24 mouse cellular contexts compared by ENCODE assay signal in the genomic region with DNA sequence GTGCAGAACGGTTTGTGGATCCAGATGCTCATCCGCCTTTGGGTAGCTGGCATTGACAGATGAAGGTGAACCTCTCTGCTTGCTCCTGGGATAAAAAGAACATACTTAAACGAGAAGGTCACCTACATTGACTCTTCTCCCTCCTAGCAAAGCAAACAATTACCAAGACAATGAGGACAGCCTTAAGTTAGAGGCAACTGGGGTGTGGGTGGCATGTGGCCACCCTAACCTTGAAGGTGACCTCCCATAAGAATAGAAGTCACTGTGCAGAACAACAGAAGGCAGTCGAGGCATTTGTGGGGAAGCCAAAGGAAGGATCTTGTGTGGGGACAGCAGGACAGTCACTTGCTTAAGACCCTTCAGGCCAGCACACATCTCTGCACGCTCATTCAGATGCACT.
"Had no signal": no experiment of that assay in that cellular context is flagged by ENCODE, and none has a peak within 500 bp of the region (broad histone marks: within the 10 kb centered on the region; RNA-seq: fewer than 3 reads in every experiment).

No protein-coding gene starts in this region.

- DNase-seq: gastrocnemius, postnatal 14 days; gastrocnemius, postnatal 36 days; heart, adult 18-20 months; heart, postnatal 10 days; heart, postnatal 36 days; kidney, adult 18-20 months; kidney, adult 8-10 months; kidney, postnatal 14 days; kidney, postnatal 36 days; layer of hippocampus, adult 9-11 months; layer of hippocampus, postnatal 36 days; left cerebral cortex, postnatal 4 days had no signal

- H3K9ac ChIP-seq: heart, embryonic 12.5 days; hindbrain, embryonic 13.5 days; hindbrain, embryonic 15.5 days; kidney, embryonic 15.5 days; limb, embryonic 13.5 days; limb, embryonic 15.5 days; liver, embryonic 12.5 days; liver, embryonic 14.5 days had no signal

- H3K4me2 ChIP-seq: heart, embryonic 12.5 days; hindbrain, embryonic 13.5 days; hindbrain, embryonic 15.5 days; kidney, embryonic 15.5 days; limb, embryonic 13.5 days; limb, embryonic 15.5 days; liver, embryonic 12.5 days had no signal

- H3K9me3 ChIP-seq: heart, embryonic 10.5 days; heart, embryonic 12.5 days; hindbrain, embryonic 13.5 days; hindbrain, embryonic 15.5 days; kidney, embryonic 15.5 days; limb, embryonic 13.5 days; limb, embryonic 15.5 days; liver, embryonic 12.5 days had no signal

- H3K4me1 ChIP-seq: heart, embryonic 10.5 days; heart, embryonic 12.5 days; hindbrain, embryonic 13.5 days; hindbrain, embryonic 15.5 days; kidney, embryonic 15.5 days; limb, embryonic 13.5 days; liver, embryonic 12.5 days had no signal

- ATAC-seq: hindbrain, postnatal 0 days; intestine, postnatal 0 days; liver, embryonic 12.5 days had no signal

- H3K36me3 ChIP-seq: heart, embryonic 10.5 days; heart, embryonic 12.5 days; hindbrain, embryonic 13.5 days; hindbrain, embryonic 15.5 days; kidney, embryonic 15.5 days; limb, embryonic 13.5 days; limb, embryonic 15.5 days; liver, embryonic 12.5 days had no signal

- H3K27ac ChIP-seq: heart, embryonic 10.5 days; hindbrain, embryonic 13.5 days; hindbrain, embryonic 15.5 days; hindbrain, postnatal 0 days; kidney, embryonic 15.5 days; kidney, postnatal 0 days; limb, embryonic 13.5 days; limb, embryonic 15.5 days; liver, embryonic 12.5 days; liver, embryonic 14.5 days had no signal

- H3K4me3 ChIP-seq: heart, embryonic 10.5 days; heart, embryonic 12.5 days; hindbrain, embryonic 13.5 days; hindbrain, embryonic 15.5 days; kidney, embryonic 15.5 days; limb, embryonic 13.5 days; limb, embryonic 15.5 days; liver, embryonic 12.5 days had no signal
